Mouse (Mus musculus): ENCODE results near the gene Smarcd3.

Smarcd3 gene

GRCm38 (mm10) chr5:24597221-24597728, 26.9 kb downstream of the Smarcd3 start:
- peak in 1 of 2 experiments; percentile 70 for DNase-seq (ENCODE audit: low spot score in 2 of 2)

DNA sequence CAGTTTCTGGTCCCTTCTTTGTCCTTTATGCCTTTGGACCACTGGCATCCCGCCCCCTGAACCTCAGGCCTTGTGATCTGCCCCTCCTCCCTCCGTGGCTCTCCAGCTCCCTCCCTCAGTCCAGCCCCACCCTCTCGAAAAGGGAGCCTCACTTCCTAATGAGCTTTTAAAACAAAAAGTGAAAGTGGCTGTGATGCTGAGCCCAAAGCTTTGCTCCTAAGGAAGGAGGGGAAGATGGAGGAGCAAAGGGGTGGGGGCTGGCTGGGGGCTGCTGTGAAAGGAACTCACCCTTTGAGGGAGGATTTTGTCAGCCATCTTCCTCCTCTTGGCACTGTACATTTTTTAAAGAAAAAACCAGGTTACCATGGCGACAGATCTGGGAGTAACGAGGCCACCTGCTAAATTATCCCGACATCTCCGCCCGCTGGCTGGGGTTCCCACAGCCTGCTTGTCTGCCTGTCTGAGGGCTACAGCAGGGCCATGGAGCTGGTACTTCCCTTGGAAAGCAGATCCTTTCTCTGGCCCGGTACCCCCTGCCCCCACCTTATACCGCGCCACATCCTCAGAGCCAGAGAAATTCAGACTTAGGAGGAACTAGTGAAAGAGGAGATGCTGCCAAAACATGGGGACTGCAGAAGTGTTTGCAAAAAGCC, 27.6 kb downstream of the Smarcd3 start:
- peak; percentile 73 to 77 for DNase-seq (ENCODE audit: low spot score in 2 of 2)

GRCm38 (mm10) chr5:24595786-24596380, 28.3 kb downstream of the Smarcd3 start:
- DNase-seq (ENCODE audit: low spot score in 2 of 2), result no peak

DNA sequence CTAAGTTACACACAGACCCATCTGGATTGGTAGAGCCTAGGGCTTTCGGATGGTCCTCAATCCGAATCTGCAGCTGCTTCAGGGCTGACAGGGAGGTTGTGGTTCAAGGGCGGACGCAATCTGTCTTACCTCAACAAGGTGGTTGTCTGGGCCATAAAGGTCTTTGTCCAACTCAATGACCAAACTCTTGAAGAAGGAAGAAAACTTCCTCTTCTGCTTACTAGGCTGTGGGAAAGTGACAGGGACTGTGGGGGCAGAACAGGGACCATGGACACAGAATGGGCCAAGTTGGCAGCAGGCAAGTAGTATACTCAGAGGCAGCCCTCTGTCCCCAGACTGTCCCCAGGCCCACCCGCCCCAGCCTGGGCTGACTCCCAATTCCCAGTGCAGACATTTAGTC, 28.9 kb downstream of the Smarcd3 start:
- no peak for DNase-seq (ENCODE audit: low spot score in 2 of 2)

DNA sequence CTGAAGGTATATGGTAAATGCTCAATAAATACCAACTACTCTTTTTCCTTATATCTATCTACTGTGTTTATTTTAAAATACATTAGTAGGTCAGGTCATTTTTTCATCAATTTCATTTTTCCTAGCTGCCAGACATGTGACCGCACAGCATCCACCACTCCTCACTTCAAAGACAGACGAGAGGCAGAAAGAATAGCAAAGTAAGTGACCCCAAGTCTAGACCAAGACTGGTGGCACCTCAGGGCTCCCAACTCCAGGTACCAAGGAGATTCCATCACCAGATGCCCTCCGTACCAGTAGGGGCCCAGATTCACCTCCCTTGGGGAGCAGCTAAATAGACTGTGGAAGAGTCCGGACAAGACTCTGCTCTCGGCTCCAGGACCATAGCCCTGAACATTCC, 29.9 kb downstream of the Smarcd3 start:
- DNase-seq (ENCODE audit: low spot score in 2 of 2), result no peak

GRCm38 (mm10) chr5:24593928-24594327, 30.3 kb downstream of the Smarcd3 start:
- DNase-seq (ENCODE audit: low spot score in 2 of 2), result no peak

GRCm38 (mm10) chr5:24593230-24593629, 31.0 kb downstream of the Smarcd3 start:
- no peak for DNase-seq (ENCODE audit: low spot score in 2 of 2)

- no peak for DNase-seq (ENCODE audit: low spot score in 2 of 2)
Observed at GRCm38 (mm10) chr5:24592471-24593160, 31.6 kb downstream of the Smarcd3 start.

- no peak for DNase-seq (ENCODE audit: low spot score in 2 of 2)
Observed at GRCm38 (mm10) chr5:24591796-24592470, 32.3 kb downstream of the Smarcd3 start.

DNA sequence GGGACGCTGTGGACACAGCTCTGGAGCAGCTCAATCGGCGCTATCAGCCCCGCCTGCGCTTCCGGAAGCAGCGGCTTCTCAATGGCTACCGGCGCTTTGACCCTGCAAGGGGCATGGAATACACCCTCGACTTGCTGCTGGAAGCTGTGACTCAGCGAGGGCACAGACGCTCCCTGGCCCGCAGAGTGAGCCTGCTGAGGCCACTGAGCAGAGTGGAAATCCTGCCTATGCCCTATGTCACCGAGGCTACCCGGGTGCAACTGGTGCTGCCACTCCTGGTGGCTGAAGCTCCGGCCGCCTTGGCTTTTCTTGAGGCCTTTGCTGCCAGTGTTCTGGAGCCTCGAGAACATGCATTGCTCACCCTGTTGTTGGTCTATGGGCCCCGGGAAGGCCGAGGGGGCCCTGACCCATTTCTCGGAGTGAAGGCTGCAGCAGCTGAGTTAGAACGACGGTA, 32.9 kb downstream of the Smarcd3 start:
- DNase-seq (ENCODE audit: low spot score in 2 of 2), result no peak

GRCm38 (mm10) chr5:24589511-24590500, 34.4 kb downstream of the Smarcd3 start:
- no peak for DNase-seq (ENCODE audit: low spot score in 2 of 2)

DNA sequence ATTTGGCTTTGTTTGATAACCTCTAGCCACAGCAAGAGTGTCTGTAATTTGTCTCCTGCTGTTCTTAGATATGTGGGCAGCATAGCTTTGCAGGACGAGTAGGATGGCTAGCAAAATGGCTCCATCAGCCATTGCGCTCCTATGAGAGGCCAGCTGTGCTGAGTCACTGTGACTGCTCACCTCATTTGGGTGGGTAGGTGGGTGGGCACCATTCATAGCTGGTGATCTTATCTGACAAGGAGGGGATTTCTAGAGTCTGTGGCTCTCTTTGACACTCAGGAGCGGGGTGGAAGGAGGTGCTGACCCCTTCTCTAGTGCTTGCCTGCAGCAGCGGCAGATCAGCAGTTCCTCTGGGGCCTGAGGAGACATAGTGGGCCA, 37.0 kb downstream of the Smarcd3 start:
- DNase-seq (ENCODE audit: low spot score in 2 of 2), result no peak

DNA sequence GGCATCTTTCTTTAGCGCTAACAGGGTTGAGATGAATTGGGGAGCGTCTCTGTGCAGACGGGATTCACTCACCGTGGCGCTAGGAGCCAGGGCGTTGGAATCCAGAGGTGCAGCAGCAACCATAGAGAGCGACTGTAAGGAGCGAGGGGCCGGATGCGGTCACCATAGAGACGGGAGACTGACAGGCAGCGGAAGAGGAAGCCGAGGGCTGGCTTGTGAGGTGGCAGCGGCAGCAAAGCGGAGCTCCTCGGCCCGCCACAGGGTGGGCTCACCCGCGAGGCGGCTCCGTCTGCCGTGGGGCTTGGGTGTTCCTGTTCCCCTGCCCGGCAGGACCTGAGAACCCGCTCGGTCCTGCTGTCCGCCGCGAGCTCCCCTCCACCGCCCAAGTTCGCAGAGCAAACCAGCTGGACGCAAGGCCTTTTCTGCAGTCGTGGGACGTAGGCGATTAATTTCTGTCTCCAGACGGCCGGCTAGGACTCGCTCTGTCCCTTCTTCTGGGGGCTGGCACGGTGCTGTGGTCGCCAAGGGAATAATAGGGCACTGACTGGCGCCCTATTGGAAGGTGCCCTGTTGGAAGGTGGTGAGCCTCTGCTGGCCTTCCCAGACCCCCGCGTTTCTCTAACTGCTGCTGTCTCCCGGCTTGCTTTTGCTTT, 37.5 kb downstream of the Smarcd3 start, which contains the start of gene Chpf2:
Chpf2 (plus strand) TSS at position 195 of the 653 bp plus-strand sequence.
- peak; percentile 80 to 81 for DNase-seq (ENCODE audit: low spot score in 2 of 2)

DNA sequence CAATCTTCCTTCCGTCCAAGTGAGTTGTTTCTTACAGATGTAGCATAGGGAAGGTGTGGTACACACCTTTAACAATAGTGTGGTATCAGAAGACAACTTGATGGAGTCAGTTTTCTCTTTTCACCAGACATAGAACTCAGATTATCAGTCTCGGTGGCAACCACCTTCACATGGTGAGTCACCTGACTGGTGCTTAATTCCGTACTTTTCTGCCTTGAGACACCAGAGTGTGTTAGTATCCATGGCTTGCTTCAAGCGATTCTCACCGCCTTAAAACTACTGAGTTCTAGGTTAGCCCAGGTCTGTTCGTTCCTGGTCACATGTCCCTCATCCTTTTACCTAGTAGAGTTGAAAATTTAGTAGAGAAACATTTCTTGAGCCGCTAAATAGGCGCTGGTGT, 38.1 kb downstream of the Smarcd3 start:
- no peak for DNase-seq (ENCODE audit: low spot score in 2 of 2)

- DNase-seq (ENCODE audit: low spot score in 2 of 2), result no peak
Observed at GRCm38 (mm10) chr5:24578109-24578963, 45.9 kb downstream of the Smarcd3 start.

DNA sequence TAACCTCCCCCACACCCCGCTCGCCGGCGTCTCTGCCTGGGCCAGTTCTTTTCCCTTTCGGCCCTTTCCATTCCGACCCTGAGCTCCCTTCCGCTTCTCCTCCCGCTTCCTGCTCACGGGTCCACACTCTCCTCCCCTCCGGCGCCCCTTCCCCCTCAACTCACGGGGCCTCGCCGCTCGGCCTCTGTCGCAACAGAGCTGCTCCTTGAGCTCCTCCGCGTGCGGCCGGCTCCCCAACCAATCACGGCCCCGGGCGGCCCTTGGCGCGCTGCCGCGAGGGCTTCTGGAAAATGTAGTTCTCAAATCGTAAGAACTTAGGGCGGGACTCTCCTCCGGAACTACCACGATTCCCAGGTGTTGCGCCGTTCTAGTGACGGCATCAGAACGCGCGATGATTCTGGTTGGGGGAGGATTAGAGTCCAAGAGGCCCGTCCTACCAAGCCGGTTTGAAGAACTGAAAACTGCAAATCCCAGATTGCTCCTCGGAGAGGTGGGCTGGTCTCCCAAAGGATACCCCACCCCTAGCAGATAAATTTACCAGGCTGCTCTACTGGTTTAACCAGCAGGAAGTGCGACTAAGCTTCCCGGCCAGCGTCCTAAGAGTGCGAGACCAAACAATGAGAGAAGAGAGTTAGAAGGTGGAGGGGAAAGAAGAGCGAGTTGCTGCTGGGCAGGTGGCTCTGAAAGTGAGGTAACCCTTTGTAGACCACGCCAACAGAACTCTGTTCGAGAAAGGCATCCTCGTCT, 46.9 kb downstream of the Smarcd3 start, which contains the start of gene Abcf2:
Abcf2 (minus strand) TSS at position 285 of the 747 bp plus-strand sequence.
- peak; percentile 100 for DNase-seq (ENCODE audit: low spot score in 2 of 2)

- no peak for DNase-seq (ENCODE audit: low spot score in 2 of 2)
Observed at GRCm38 (mm10) chr5:24576801-24577182, 47.4 kb downstream of the Smarcd3 start.

GRCm38 (mm10) chr5:24575948-24576347, 48.3 kb downstream of the Smarcd3 start:
- no peak for DNase-seq (ENCODE audit: low spot score in 2 of 2)

DNA sequence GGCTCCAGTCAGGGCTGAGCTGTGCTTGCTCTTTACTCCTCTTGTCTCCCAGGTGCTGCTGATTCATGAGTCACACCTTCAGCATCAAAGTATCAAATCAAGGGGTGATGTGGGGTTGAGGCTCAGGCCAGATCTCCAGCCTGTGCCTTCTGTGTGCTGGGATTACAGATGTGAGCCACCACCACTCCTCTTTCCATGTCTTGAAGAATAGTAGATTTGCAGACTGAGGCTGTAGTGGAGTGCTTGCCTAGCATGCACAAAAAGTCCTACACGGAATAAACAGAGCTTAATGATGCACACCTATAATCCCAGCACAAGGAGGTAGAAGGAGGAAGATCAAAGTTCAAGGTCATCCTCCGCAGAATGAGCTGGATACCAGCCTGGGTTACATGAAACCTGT, 67.5 kb downstream of the Smarcd3 start, which contains the start of gene 4931409K22Rik:
4931409K22Rik (minus strand) TSS at position 101 of the 400 bp plus-strand sequence.
- DNase-seq (ENCODE audit: low spot score in 2 of 2), result no peak

Data from right cerebral cortex, postnatal 36 days (tissue).